Mouse (Mus musculus): ENCODE results near the gene Ccdc51.

The Ccdc51 gene

GRCm38 (mm10) chr9:109082124-109082800 lies at the start of gene Ccdc51, which contains the start of gene Tma7:
Gene Ccdc51 (plus strand): TSS chr9:109082493.
Gene Tma7 (minus strand): TSS chr9:109082587.
- peak; percentile 95 for DNase-seq (ENCODE audit: low spot score)

DNA sequence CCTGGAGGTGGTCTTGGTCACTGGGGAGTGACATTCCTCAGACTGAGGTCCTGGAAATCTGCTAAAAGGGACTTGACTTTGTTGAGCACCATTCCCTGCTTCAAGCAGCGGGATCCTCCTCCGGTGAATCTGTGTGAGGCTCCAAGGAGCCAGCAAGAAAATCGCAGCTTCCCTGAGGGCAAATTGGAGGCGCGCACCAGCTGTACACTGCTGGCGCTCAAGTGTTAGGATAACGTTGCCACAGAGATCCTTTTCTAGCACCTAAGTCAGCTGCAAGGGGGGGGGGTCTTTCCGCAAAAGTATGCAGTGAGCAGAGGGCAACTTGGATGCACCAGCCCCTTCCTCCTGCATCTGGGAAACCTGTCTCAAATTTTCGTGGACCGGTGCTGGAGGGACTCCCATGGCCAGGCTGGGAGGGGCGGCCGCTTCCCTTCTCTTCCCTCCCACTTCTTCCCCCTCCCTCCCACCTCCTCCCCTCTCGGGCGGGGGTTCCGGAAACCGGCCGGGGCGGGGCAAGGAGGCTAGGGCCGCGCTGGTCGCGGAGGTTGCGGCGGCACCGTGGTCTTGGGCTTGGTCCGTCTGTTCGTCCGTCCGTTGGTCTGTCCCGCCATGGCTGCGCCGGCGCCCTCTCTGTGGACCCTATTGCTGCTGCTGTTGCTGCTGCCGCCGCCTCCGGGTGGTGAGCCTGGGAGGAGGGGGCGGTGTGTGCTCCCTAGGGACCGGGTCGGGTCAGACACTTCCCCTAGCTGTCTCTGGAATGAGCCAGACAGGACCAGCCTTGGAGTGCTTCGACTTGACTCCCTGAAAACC lies 44.0 kb upstream of the Ccdc51 start, which contains the start of gene Shisa5:
Shisa5 (plus strand) TSS at position 480 of the 810 bp plus-strand sequence.
- peak; percentile 77 for DNase-seq (ENCODE audit: low spot score)

DNA sequence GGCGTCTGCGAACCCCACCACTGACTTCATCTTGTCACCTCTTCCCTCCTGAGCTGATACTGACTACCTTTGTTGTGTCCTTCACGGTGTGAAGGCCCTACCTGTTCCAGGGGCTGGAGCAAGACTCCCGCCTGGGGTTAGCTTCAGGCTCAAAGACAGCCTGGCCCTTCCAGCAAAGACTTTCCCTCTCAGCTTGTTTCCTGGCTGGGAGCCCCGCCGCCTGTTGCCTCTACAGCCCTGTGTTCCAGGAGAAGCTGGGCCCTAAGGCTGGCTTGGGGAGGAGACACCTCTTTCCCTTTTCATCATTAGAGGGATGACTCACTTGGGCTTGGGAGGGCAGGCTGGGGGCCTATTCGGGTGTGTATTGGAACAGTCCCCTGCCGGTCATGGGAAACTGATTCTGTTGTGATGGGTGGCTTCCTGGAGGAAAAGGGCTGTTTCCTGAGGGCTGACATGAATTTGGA lies 43.4 kb upstream of the Ccdc51 start:
- DNase-seq (ENCODE audit: low spot score) = no peak

- DNase-seq (ENCODE audit: low spot score) = no peak
Measured at GRCm38 (mm10) chr9:109039681-109040080, 42.6 kb upstream of the Ccdc51 start.

DNA sequence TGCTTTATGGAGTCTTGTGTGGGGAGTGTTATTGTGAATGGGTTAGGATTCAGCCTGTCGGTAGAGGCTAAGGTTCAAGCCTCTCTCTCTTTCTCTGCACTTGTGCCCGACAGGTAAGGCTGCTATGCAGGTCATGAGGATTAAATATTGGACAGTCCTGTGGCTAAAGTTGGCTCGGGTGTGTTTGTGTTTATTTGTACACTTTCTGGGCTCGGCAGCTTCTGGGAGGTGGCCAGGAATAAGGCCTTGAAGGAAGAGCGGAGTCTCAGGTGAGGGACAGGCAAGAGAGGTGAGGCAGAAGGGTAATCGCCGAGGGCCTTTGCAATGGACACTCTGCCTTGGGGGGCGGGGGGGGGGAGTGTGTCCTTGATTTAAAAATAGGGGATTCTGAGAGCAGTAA lies 42.1 kb upstream of the Ccdc51 start:
- no peak for DNase-seq (ENCODE audit: low spot score)

GRCm38 (mm10) chr9:109040906-109041305 lies 41.4 kb upstream of the Ccdc51 start:
- DNase-seq (ENCODE audit: low spot score) = no peak

GRCm38 (mm10) chr9:109041351-109041750 lies 40.9 kb upstream of the Ccdc51 start:
- DNase-seq (ENCODE audit: low spot score) = no peak

- DNase-seq (ENCODE audit: low spot score) = peak; percentile 65
Measured at GRCm38 (mm10) chr9:109046306-109046705, 36.0 kb upstream of the Ccdc51 start.

DNA sequence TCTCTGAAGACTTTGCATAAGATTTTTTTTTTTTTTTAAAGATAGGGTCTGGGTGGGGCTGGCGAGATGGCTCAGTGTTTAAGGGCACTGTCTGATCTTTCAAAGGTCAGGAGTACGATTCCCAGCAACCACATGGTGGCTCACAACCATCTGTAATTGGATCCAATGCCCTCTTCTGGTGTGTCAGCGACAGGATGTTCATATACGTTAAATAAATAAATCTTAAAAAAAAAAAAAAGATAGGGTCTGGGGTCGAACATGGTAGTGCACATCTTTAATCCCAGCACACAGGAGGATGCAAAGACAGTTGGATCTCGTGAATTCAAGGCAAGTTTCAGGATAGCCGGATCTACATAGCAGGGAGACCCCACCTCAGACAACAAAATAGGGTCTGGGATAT lies 33.0 kb upstream of the Ccdc51 start:
- DNase-seq (ENCODE audit: low spot score) = no peak

GRCm38 (mm10) chr9:109049996-109050673 lies 32.2 kb upstream of the Ccdc51 start:
- DNase-seq (ENCODE audit: low spot score) = no peak

DNA sequence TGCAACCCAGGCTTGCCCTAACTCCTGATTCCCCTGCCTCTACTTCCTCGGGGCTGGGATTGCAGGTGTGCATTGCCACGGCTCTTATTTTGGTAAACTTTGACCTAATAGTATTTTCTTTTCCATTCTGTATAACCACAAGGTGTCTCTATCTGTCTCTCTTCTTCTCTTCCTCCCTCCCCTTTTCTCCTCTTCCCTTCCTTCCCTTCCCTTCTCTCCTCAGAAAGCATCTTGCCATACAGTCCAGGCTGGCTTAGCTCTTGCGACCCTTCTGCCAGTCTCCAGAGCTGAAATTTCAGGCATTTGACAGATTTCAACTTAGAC lies 31.7 kb upstream of the Ccdc51 start:
- DNase-seq (ENCODE audit: low spot score) = no peak

DNA sequence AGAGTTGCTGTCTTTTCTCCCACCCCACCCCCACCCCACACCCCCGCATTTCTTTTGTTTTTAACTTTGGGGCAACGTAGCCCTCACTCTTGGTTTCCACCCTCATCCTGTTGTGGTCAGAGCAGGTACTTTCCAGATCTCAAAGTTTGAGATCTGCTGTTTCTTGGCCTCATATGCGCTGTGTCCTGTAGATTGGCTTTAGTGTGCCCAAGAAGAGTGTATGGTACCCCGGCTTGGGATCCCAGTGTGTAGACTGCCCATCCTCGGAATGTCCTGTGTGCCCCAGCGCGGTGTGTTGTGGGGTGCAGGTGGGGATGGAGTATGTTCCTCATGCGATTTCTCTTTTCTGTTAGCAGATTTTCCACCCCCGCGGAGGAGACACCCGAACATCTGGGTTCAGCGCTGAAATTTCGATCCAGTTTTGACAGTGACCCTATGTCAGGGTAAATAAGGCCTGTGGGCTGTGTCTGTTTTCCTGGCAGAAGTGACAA lies 31.2 kb upstream of the Ccdc51 start:
- no peak for DNase-seq (ENCODE audit: low spot score)

DNA sequence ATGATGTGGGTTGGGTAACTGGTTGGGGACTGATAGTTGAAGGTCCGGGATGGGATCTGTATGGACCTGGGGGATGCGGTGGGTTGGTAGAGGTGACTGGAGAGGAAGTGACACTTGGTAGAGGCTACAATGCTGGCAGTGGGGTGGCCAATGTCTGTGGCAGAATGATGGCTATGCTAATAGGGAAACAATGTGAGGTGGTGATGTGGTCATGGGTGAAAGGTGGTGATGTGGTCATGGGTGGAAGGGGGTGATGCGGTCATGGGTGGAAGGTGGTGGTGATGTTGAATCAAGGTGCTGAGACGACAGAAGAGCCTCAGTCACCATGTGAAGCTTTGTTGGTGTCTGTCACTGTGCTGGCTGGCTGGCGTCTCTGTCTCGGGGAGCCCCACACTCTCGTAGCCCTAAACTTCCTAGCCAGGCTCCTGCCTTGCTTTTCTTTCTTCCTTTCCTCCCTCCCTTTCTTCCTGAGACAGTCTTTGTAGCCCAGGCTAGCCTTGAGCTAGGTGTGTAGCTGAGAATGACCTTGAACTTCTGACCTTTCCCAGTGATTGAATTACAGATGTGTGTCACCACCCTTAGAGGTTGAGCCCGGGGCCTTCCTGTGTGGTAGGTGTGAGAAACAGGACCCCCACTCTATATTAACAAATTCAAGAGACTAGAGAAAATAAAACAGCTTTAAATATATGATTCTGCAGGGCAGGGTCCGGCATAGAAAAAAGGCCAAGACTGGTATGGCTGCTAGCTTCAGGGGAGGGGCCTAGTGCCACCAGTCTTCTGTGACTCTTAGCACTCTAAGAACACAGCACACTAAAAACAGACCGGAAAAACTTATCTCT lies 30.4 kb upstream of the Ccdc51 start:
- DNase-seq (ENCODE audit: low spot score) = no peak

- no peak for DNase-seq (ENCODE audit: low spot score)
Measured at GRCm38 (mm10) chr9:109052490-109053260, 29.6 kb upstream of the Ccdc51 start.

GRCm38 (mm10) chr9:109053366-109053765 lies 28.9 kb upstream of the Ccdc51 start:
- DNase-seq (ENCODE audit: low spot score) = no peak

- no peak for DNase-seq (ENCODE audit: low spot score)
Measured at GRCm38 (mm10) chr9:109053851-109054250, 28.4 kb upstream of the Ccdc51 start.

DNA sequence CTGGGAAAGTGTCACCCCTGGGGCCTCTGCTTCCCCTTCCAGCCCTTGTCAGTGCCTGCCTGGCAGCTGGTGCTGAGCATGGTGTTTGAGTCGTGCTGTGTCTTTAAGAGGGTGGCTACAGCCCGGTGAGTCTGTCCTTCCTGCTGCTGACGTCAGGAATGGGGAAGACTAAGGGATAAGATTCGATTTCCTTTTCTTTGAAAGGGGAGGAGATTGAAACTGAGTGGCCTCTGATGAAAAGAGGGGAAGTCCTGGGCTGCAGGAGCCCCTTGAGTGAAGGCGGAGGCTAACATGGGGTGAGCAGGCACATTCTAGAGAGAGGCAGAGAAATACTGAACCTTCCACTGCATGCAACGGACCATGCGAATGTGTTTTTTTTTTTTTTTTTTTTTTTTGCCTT lies 27.6 kb upstream of the Ccdc51 start:
- peak; percentile 78 for DNase-seq (ENCODE audit: low spot score)

DNA sequence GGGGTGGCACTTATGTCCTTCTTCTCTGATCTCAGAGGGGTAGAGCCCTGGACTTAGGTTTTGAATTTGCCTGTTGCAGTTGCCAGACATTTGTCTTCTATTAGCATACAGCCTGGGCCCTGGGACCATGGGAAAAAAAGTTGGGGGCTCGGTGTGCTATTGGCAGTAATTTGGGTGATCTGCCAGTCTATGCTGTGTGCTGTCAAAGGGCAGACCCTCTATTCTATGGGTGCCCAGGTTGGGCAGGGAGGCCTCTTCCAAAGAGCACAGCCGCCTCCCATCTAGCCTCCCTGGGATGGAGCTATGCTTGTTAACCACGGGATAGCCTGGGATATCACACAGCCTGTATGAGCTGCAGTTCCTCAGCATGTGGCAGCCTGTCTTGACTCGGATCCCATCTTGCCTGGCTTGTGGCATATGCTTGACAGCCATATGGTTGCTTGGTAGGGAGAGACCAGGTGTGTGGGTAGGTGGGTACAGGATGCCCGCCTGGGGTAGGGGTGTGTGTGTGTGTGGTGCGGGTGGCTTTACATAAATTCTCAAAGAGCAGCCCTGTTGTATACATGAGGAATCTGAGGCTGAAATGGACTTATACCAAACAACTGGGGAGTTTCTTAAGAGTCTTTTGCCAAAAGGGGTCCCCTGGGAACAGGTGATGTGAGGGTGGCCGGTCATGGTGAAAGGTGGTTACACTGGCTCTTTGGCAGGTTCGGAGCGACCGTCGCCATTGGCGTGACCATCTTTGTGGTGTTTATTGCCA lies 26.8 kb upstream of the Ccdc51 start:
- DNase-seq (ENCODE audit: low spot score) = no peak

- no peak for DNase-seq (ENCODE audit: low spot score)
Measured at GRCm38 (mm10) chr9:109056081-109056690, 26.1 kb upstream of the Ccdc51 start.

- DNase-seq (ENCODE audit: low spot score) = no peak
Measured at GRCm38 (mm10) chr9:109056916-109057315, 25.4 kb upstream of the Ccdc51 start.
